In the genomic region with DNA sequence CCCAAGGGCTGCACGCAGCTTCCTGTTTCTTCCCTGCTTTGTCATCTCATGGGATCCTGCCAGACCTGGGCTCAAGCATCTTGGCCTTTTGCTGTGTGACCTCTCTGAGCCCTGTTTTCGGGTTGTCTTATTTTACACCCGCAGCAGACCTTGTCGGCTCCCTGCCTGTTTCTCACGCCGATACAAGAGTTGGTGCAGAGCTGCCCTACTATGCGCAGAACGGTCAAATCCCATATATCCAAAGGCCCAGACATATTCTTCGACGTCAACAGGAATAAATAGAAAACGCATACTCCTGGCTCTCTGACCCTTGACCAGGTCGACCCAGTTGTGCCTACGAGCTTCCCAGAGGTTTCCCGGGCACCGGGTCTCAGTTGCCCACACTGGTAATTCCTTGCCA, we compare ENCODE assay signal across 9 mouse cellular contexts. TPM values are rescaled to one million over a fixed set of nuclear protein-coding genes. Genes with fewer than 3 reads are reported as not detected.
A peak's percentile ranks its signal among the peaks of the same experiment; 100 is the strongest.
DNase-seq lines count a peak whose midpoint lies in the region; ATAC-seq and TF ChIP-seq lines count a peak whose summit lies in the region.
"Had no signal": no experiment of that assay in that cellular context is flagged by ENCODE, and none has a peak within 500 bp of the region (broad histone marks: within the 10 kb centered on the region; RNA-seq: fewer than 3 reads in every experiment).

No protein-coding gene starts in this region.

- in situ Hi-C loops in Patski (cut with MboI; ENCODE audit: low pct_unique_long_range_greater_than_20kb), result loop anchor here (5.0 kb wide), 1 partner anchor 42 kb away; a partner anchor contains a TSS

- CTCF ChIA-PET in Patski (lab: Charles Lee), result interaction anchor here (1.1 to 3.5 kb wide), 14 partner anchors 11 to 90 kb away, joined by 3 to 36 read pairs (median 6); a partner anchor contains a TSS

- DNase-seq in heart, postnatal 36 days, result no peak
- no peak for DNase-seq in Patski (ENCODE audit: low read depth, low spot score)
- DNase-seq in hindbrain, embryonic 14.5 days (ENCODE audit: low spot score), result no peak
- DNase-seq in midbrain, embryonic 10.5 days (ENCODE audit: low spot score), result no peak
- DNase-seq in right cerebral cortex, postnatal 4 days, result no peak
- no peak for DNase-seq in Muller cell, postnatal 12 days (ENCODE audit: inconsistent ontology term)

- H3K4me3 ChIP-seq in heart, embryonic 13.5 days, result peak overlapping the region; percentile 47
- no peak overlapping the region for H3K4me3 ChIP-seq in hindbrain, embryonic 14.5 days (replicated peaks; ENCODE audit: low read length)
- peak overlapping the region; percentile 53 for H3K4me3 ChIP-seq in midbrain, embryonic 10.5 days

- H3K4me1 ChIP-seq in heart, embryonic 13.5 days, result peaks cover 16% of the 10 kb centered on the region
- 0 out of 2 replicates have a peak, but pooled peaks cover 5% of the 10 kb centered on the region for H3K4me1 ChIP-seq in hindbrain, embryonic 14.5 days (replicated peaks; ENCODE audit: control insufficient read depth, insufficient read depth, low read length)
- H3K4me1 ChIP-seq in midbrain, embryonic 10.5 days, result peaks cover 29% of the 10 kb centered on the region

- WGBS in heart, embryonic 13.5 days, result 76% methylated on average over 15 of the region's 15 CpGs
- 84% methylated on average over 15 of the region's 15 CpGs for WGBS in hindbrain, embryonic 14.5 days
- WGBS in midbrain, embryonic 10.5 days, result 83% methylated on average over 15 of the region's 15 CpGs

- ATAC-seq in heart, embryonic 13.5 days (ENCODE audit: extremely low read depth, insufficient number of reproducible peaks, low FRiP score, low TSS enrichment), result no peak
- ATAC-seq in Patski, result peak; percentile 23
- ATAC-seq in hindbrain, embryonic 14.5 days (ENCODE audit: low FRiP score), result no peak
- ATAC-seq in cerebellum, adult (ENCODE audit: insufficient number of reproducible peaks, low FRiP score, low TSS enrichment), result no peak

- no peak for TF ChIP-seq CTCF in Patski (IDR thresholded peaks at IDR 0.05)

- peak overlapping the region; percentile 76 for H3K27ac ChIP-seq in heart, embryonic 13.5 days (replicated peaks)
- peak overlapping the region; percentile 52; the same call in 1 of the 2 replicates for H3K27ac ChIP-seq in hindbrain, embryonic 14.5 days
- peak overlapping the region; percentile 87 for H3K27ac ChIP-seq in midbrain, embryonic 10.5 days (replicated peaks)

- intact Hi-C loops in heart, postnatal 36 days (cut with DNase I), result loop anchor here (1.0 to 2.0 kb wide), 4 partner anchors 16 to 46 kb away; a partner anchor contains a TSS

- 0 out of 2 replicates have a peak, but pooled peaks cover 6% of the 10 kb centered on the region for H3K36me3 ChIP-seq in heart, embryonic 13.5 days
- H3K36me3 ChIP-seq in hindbrain, embryonic 14.5 days (replicated peaks; ENCODE audit: control insufficient read depth, insufficient read depth), result no peaks in the 10 kb centered on the region
- peaks cover 31% of the 10 kb centered on the region for H3K36me3 ChIP-seq in midbrain, embryonic 10.5 days

- H3K9ac ChIP-seq in heart, embryonic 13.5 days, result peak overlapping the region; percentile 80
- H3K9ac ChIP-seq in hindbrain, embryonic 14.5 days, result no peak overlapping the region

- H3K27me3 ChIP-seq in heart, embryonic 13.5 days (replicated peaks), result no peaks in the 10 kb centered on the region
- H3K27me3 ChIP-seq in Patski, result no peaks in the 10 kb centered on the region
- no peaks in the 10 kb centered on the region for H3K27me3 ChIP-seq in hindbrain, embryonic 14.5 days (ENCODE audit: control insufficient read depth, insufficient read depth, low read length)
- H3K27me3 ChIP-seq in midbrain, embryonic 10.5 days (ENCODE audit: low read depth, poor library complexity, severe bottlenecking), result no peaks in the 10 kb centered on the region

- H3K9me3 ChIP-seq in heart, embryonic 13.5 days, result peaks cover 2% of the 10 kb centered on the region; the same call in 1 of the 2 replicates
- H3K9me3 ChIP-seq in hindbrain, embryonic 14.5 days (ENCODE audit: control insufficient read depth, low read length), result no peaks in the 10 kb centered on the region
- H3K9me3 ChIP-seq in midbrain, embryonic 10.5 days (replicated peaks), result no peaks in the 10 kb centered on the region

- POLR2A ChIA-PET in Patski (lab: Charles Lee), result interaction anchor here (1.0 to 1.8 kb wide), 3 partner anchors 35 to 46 kb away, joined by 4 to 8 read pairs (median 5); a partner anchor contains a TSS

- H3K4me2 ChIP-seq in heart, embryonic 13.5 days, result peak overlapping the region; percentile 71
- peak overlapping the region; percentile 45 for H3K4me2 ChIP-seq in hindbrain, embryonic 14.5 days (replicated peaks)

RNA-seq across cellular contexts. Expression of a gene that starts 40.3 kb away (rescaled TPM):
- 14.4 and 14.8 TPM in 2 replicates for polyA plus RNA-seq in heart, embryonic 13.5 days (2015; fragmentation: Nextera tagmentation; extraction: Ambion mirVana)
- total RNA-seq in heart, postnatal 36 days (2021), result 10 to 100 TPM; 21.0 to 23.6 TPM
- 26.0 TPM for polyA plus RNA-seq in Patski (2021)
- 2.5 and 2.6 TPM in 2 replicates for polyA plus RNA-seq in hindbrain, embryonic 14.5 days (2014; fragmentation: Nextera tagmentation; extraction: Ambion mirVana)
- 2.7 and 2.9 TPM in 2 replicates for polyA plus RNA-seq in midbrain, embryonic 10.5 days (2016; fragmentation: Nextera tagmentation; extraction: Ambion mirVana)

RNA-seq across cellular contexts. Expression of a gene that starts 46.0 kb away (rescaled TPM):
- polyA plus RNA-seq in heart, embryonic 13.5 days (2015; fragmentation: Nextera tagmentation; extraction: Ambion mirVana), result not detected in 2 replicates
- total RNA-seq in heart, postnatal 36 days (2021), result not detected
- polyA plus RNA-seq in Patski (2021), result not detected
- polyA plus RNA-seq in hindbrain, embryonic 14.5 days (2014; fragmentation: Nextera tagmentation; extraction: Ambion mirVana), result not detected in 2 replicates
- polyA plus RNA-seq in midbrain, embryonic 10.5 days (2016; fragmentation: Nextera tagmentation; extraction: Ambion mirVana), result 0.10 TPM in 1 of 2 replicates, not detected in the other
- polyA plus RNA-seq: large intestine, adult 2 months had no signal
